Mouse (Mus musculus) limb, embryonic 11.5 days (tissue): ENCODE results near the gene Med13l. TPM values are rescaled to one million over a fixed set of nuclear protein-coding genes. Genes with fewer than 3 reads are reported as not detected.

Experiments
- ATAC-seq: fragments of 200-750 bp; cut with Nextera tagmentation; 2 replicates; pipeline ENCODE4 v1.8.0; 2017; ENCODE audit warnings: low read depth; ENCODE audit not compliant: insufficient number of reproducible peaks, low FRiP score, low TSS enrichment
- DNase-seq: peaks from one replicate; pipeline ENCODE4 v3.0.0-alpha.2; 2015; ENCODE audit warnings: low spot score
- H3K27ac ChIP-seq: fragments of 300-500 bp; sonication (generic); replicated peaks from 2 replicates; pipeline ENCODE4 v1.5.1; 2014; ENCODE audit warnings: low read depth, mild to moderate bottlenecking, low read length
- H3K27me3 ChIP-seq: fragments of 300-500 bp; sonication (generic); 2 replicates; pipeline ENCODE4 v1.6.1; 2014; ENCODE audit warnings: mild to moderate bottlenecking, low read length, mixed read lengths; ENCODE audit not compliant: control insufficient read depth, insufficient read depth
- H3K36me3 ChIP-seq: fragments of 300-500 bp; sonication (generic); 2 replicates; pipeline ENCODE4 v1.6.1; 2014; ENCODE audit warnings: mild to moderate bottlenecking, low read length, moderate library complexity, mixed read lengths; ENCODE audit not compliant: control insufficient read depth, insufficient read depth
- H3K4me1 ChIP-seq: fragments of 300-500 bp; sonication (generic); 2 replicates; pipeline ENCODE4 v1.6.1; 2014; ENCODE audit warnings: low read length, mixed read lengths; ENCODE audit not compliant: control insufficient read depth, insufficient read depth
- H3K4me2 ChIP-seq: fragments of 300-500 bp; sonication (generic); 2 replicates; pipeline ENCODE4 v1.6.1; 2014; ENCODE audit warnings: low read depth, mild to moderate bottlenecking, moderate library complexity; ENCODE audit not compliant: severe bottlenecking
- H3K4me3 ChIP-seq: fragments of 300-500 bp; sonication (generic); 2 replicates; pipeline ENCODE4 v1.5.1; 2014; ENCODE audit warnings: low read depth, low read length
- H3K9ac ChIP-seq: fragments of 300-500 bp; sonication (generic); 2 replicates; pipeline ENCODE4 v1.6.1; 2014; ENCODE audit warnings: mild to moderate bottlenecking, low read length
- H3K9me3 ChIP-seq: fragments of 300-500 bp; sonication (generic); 2 replicates; pipeline ENCODE4 v1.6.1; 2016; ENCODE audit warnings: low read length; ENCODE audit not compliant: control insufficient read depth
- WGBS: fragments of 180-500 bp; shearing (Covaris S2); extraction: QIAGEN DNeasy Blood & Tissue Kit; methylation state at CpG from one replicate; pipeline ENCODE4 v1.1.7; 2014; 5-methylcytosine and 5-hydroxymethylcytosine counted together
- polyA plus RNA-seq: library from polyadenylated mRNA; unstranded; fragments of >200 nt; fragmentation: Nextera tagmentation; extraction: Ambion mirVana; gene quantifications from 2 replicates; pipeline ENCODE4 v1.2.1, GENCODE M21; 2014

The Med13l gene
- polyA plus RNA-seq, 1 experiment from 2014 or later: 15.1 TPM

DNA sequence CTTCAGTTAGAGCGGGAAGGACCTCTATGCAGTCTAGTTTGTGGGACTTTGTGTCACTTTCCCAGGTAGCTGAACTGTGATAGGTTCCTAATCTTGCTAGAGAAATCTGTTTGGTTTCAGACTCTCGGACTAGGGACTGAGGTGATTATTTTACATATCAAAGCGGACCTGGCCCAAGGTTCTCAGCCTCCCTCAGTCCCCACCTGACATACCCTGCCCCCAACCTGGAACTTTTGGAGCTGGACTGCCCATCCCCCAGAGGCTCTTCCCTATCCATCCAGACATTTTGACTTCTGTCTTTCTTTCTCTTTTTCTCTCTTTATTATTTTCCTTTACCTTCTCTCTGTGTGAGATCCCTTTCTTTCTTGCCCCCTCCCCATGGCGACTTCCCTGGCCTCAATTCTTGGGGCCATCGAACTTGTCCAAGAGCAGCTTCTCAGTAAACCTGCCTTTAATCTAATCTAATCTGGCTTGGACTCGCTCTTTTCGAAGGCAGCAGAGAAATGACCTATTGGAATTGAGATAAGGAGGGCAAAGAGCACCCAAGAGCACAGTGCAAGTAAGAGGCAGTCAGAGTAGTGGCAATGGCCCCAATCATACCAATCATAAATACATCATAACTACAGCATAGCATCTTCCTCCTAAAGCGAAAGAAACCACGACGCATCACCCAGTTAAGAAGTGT lies 130.7 kb downstream of the Med13l start:
- Histone ChIP-seq H3K9ac (no peak overlapping the region), H3K4me1 (peaks cover 11% of the 10 kb centered on the region; the same call in 1 of the 2 replicates), H3K9me3 (no peaks in the 10 kb centered on the region), H3K4me2 (no peak overlapping the region), H3K36me3 (no peaks in the 10 kb centered on the region), H3K27ac (no peak overlapping the region), H3K27me3 (no peaks in the 10 kb centered on the region), H3K4me3 (no peak overlapping the region)
- DNase-seq (no peak), ATAC-seq (no peak)
- WGBS: 83% methylated on average over 10 of the region's 10 CpGs

- ATAC-seq (no peak), DNase-seq (no peak)
- Histone ChIP-seq H3K4me1 (peaks cover 16% of the 10 kb centered on the region; the same call in 1 of the 2 replicates), H3K27ac (no peak overlapping the region), H3K36me3 (no peaks in the 10 kb centered on the region), H3K27me3 (no peaks in the 10 kb centered on the region), H3K4me3 (no peak overlapping the region), H3K4me2 (no peak overlapping the region), H3K9ac (no peak overlapping the region), H3K9me3 (no peaks in the 10 kb centered on the region)
- 74% methylated on average over 7 of the region's 7 CpGs for whole genome bisulfite sequencing
Observed at GRCm38 (mm10) chr5:118691710-118692040, 131.2 kb downstream of the Med13l start.

GRCm38 (mm10) chr5:118693996-118694395 lies 133.5 kb downstream of the Med13l start:
- DNase-seq (no peak), ATAC-seq (no peak)
- Histone ChIP-seq H3K4me3 (no peak overlapping the region), H3K9ac (no peak overlapping the region), H3K9me3 (no peaks in the 10 kb centered on the region), H3K4me1 (peaks cover 19% of the 10 kb centered on the region; the same call in 1 of the 2 replicates), H3K36me3 (no peaks in the 10 kb centered on the region), H3K27ac (no peak overlapping the region), H3K4me2 (no peak overlapping the region), H3K27me3 (no peaks in the 10 kb centered on the region)
- 83% methylated on average over 9 of the region's 9 CpGs for WGBS

GRCm38 (mm10) chr5:118697073-118697472 lies 136.6 kb downstream of the Med13l start:
- WGBS: 94% methylated on average over 7 of the region's 7 CpGs
- Histone ChIP-seq H3K4me1 (peaks cover 24% of the 10 kb centered on the region; the same call in 1 of the 2 replicates), H3K27ac (no peak overlapping the region), H3K4me3 (no peak overlapping the region), H3K9ac (no peak overlapping the region), H3K9me3 (no peaks in the 10 kb centered on the region), H3K27me3 (no peaks in the 10 kb centered on the region), H3K36me3 (no peaks in the 10 kb centered on the region), H3K4me2 (no peak overlapping the region)
- DNase-seq (no peak), ATAC-seq (no peak)

GRCm38 (mm10) chr5:118700978-118701377 lies 140.5 kb downstream of the Med13l start:
- no peak overlapping the region for H3K9ac ChIP-seq
- peaks cover 19% of the 10 kb centered on the region; the same call in 1 of the 2 replicates for H3K4me1 ChIP-seq
- no peaks in the 10 kb centered on the region for H3K36me3 ChIP-seq
- DNase-seq (no peak), ATAC-seq (no peak)
- no peaks in the 10 kb centered on the region for H3K27me3 ChIP-seq
- H3K4me3 ChIP-seq: no peak overlapping the region
- no peaks in the 10 kb centered on the region for H3K9me3 ChIP-seq
- H3K27ac ChIP-seq: no peak overlapping the region
- H3K4me2 ChIP-seq: no peak overlapping the region
- 91% methylated on average over 4 of the region's 4 CpGs for WGBS

GRCm38 (mm10) chr5:118702674-118703073 lies 142.2 kb downstream of the Med13l start:
- H3K27me3 ChIP-seq: no peaks in the 10 kb centered on the region
- H3K4me2 ChIP-seq: no peak overlapping the region
- WGBS: 48% methylated on average over 9 of the region's 9 CpGs
- peaks cover 9% of the 10 kb centered on the region; the same call in 1 of the 2 replicates for H3K4me1 ChIP-seq
- no peak overlapping the region for H3K27ac ChIP-seq
- ATAC-seq (no peak), DNase-seq (no peak)
- no peaks in the 10 kb centered on the region for H3K9me3 ChIP-seq
- H3K9ac ChIP-seq: no peak overlapping the region
- no peaks in the 10 kb centered on the region for H3K36me3 ChIP-seq
- no peak overlapping the region for H3K4me3 ChIP-seq

GRCm38 (mm10) chr5:118704148-118704547 lies 143.7 kb downstream of the Med13l start:
- DNase-seq: peak; percentile 49
- 84% methylated on average over 3 of the region's 3 CpGs for WGBS
- Histone ChIP-seq H3K4me3 (no peak overlapping the region), H3K4me1 (peaks cover 14% of the 10 kb centered on the region; the same call in 1 of the 2 replicates), H3K9me3 (no peaks in the 10 kb centered on the region), H3K9ac (no peak overlapping the region), H3K27ac (no peak overlapping the region), H3K27me3 (no peaks in the 10 kb centered on the region), H3K4me2 (no peak overlapping the region), H3K36me3 (no peaks in the 10 kb centered on the region)
- no peak for ATAC-seq

- H3K4me2 ChIP-seq: no peak overlapping the region
- WGBS: 93% methylated on average over 9 of the region's 9 CpGs
- DNase-seq (no peak), ATAC-seq (no peak)
- H3K27ac ChIP-seq: no peak overlapping the region
- no peak overlapping the region for H3K9ac ChIP-seq
- H3K27me3 ChIP-seq: no peaks in the 10 kb centered on the region
- no peak overlapping the region for H3K4me3 ChIP-seq
- H3K36me3 ChIP-seq: no peaks in the 10 kb centered on the region
- no peaks in the 10 kb centered on the region for H3K9me3 ChIP-seq
- H3K4me1 ChIP-seq: peaks cover 17% of the 10 kb centered on the region; the same call in 1 of the 2 replicates
Observed at GRCm38 (mm10) chr5:118704960-118705359, 144.5 kb downstream of the Med13l start.

- H3K27ac ChIP-seq: no peak overlapping the region
- H3K9me3 ChIP-seq: no peaks in the 10 kb centered on the region
- DNase-seq (no peak), ATAC-seq (no peak)
- no peak overlapping the region for H3K4me3 ChIP-seq
- H3K27me3 ChIP-seq: no peaks in the 10 kb centered on the region
- H3K36me3 ChIP-seq: no peaks in the 10 kb centered on the region
- no peak overlapping the region for H3K4me2 ChIP-seq
- H3K9ac ChIP-seq: no peak overlapping the region
- WGBS: 85% methylated on average over 6 of the region's 6 CpGs
- H3K4me1 ChIP-seq: peaks cover 14% of the 10 kb centered on the region; the same call in 1 of the 2 replicates
Observed at GRCm38 (mm10) chr5:118706009-118706408, 145.5 kb downstream of the Med13l start.
